Comparison of ENCODE assay signal across 9 mouse cellular contexts in genomic region chr17:31664760-31665159, GRCm38 (mm10). TPM values are rescaled to one million over a fixed set of nuclear protein-coding genes. Genes with fewer than 3 reads are reported as not detected.
DNase-seq lines count a peak whose midpoint lies in the region; ATAC-seq and TF ChIP-seq lines count a peak whose summit lies in the region.
"Had no signal": no experiment of that assay in that cellular context is flagged by ENCODE, and none has a peak within 500 bp of the region (broad histone marks: within the 10 kb centered on the region; RNA-seq: fewer than 3 reads in every experiment).

No protein-coding gene starts in this region.

- in situ Hi-C loops in ES-E14 (cut with MboI; ENCODE audit: low sequenced_read_pairs in 2 of 2, unreplicated experiment in 2 of 2), result loop anchor here in 1 of 2 experiments (10.0 kb wide), 1 partner anchor 150 kb away; the partner anchor contains the start of gene Wdr4

- WGBS in forebrain, embryonic 14.5 days, result 18% methylated on average over 4 of the region's 4 CpGs

- H3K9me3 ChIP-seq in ES-E14 (ENCODE audit: control insufficient read depth, insufficient read depth, low read depth, low read length), result no peaks in the 10 kb centered on the region
- H3K9me3 ChIP-seq in forebrain, embryonic 14.5 days (replicated peaks; ENCODE audit: control insufficient read depth, low read length), result no peaks in the 10 kb centered on the region
- H3K9me3 ChIP-seq: limb, embryonic 12.5 days had no signal

- ATAC-seq in cerebellum, adult (ENCODE audit: insufficient number of reproducible peaks, low FRiP score, low TSS enrichment), result peak; percentile 74; the same call in 1 of the 2 replicates
- peak; percentile 77 for ATAC-seq in forebrain, embryonic 14.5 days

- intact Hi-C loops in heart, postnatal 25 days (cut with DNase I), result loop anchor here (2.0 to 5.0 kb wide), 2 partner anchors 286 to 332 kb away; no protein-coding TSS in a partner anchor

- no peaks in the 10 kb centered on the region for H3K27me3 ChIP-seq in forebrain, embryonic 14.5 days (replicated peaks; ENCODE audit: control insufficient read depth, insufficient read depth, low read length)
- H3K27me3 ChIP-seq: limb, embryonic 12.5 days had no signal

- H3K27ac ChIP-seq in ES-E14 (ENCODE audit: insufficient read depth, low read depth, low read length, poor library complexity, severe bottlenecking), result no peak overlapping the region
- no peak overlapping the region for H3K27ac ChIP-seq in forebrain, embryonic 14.5 days (ENCODE audit: low read depth, low read length)
- H3K27ac ChIP-seq: limb, embryonic 12.5 days had no signal

- H3K4me2 ChIP-seq in forebrain, embryonic 14.5 days (ENCODE audit: low read length), result no peak overlapping the region
- H3K4me2 ChIP-seq: limb, embryonic 12.5 days had no signal

- peak; percentile 63 for DNase-seq in ES-E14 (ENCODE audit: low read depth, low spot score)
- peak; percentile 83 for DNase-seq in forebrain, embryonic 14.5 days (ENCODE audit: low spot score)
- peak; percentile 37 for DNase-seq in heart, postnatal 25 days (ENCODE audit: low spot score)
- DNase-seq in layer of hippocampus, adult 9-10 months (ENCODE audit: low spot score), result peak; percentile 58
- DNase-seq in lung, postnatal 10 days, result peak; percentile 92
- DNase-seq in retina, postnatal 7 days (ENCODE audit: low read depth, low spot score), result peak; percentile 79
- DNase-seq in thymus, postnatal 4 days, result peak; percentile 90

- H3K4me3 ChIP-seq in ES-E14 (ENCODE audit: insufficient read depth in 1 of 2, low read depth in 1 of 2, low read length in 2 of 2, poor library complexity in 1 of 2, severe bottlenecking in 1 of 2), result no peak overlapping the region
- no peak overlapping the region for H3K4me3 ChIP-seq in forebrain, embryonic 14.5 days (ENCODE audit: low read depth, low read length)
- H3K4me3 ChIP-seq: limb, embryonic 12.5 days had no signal

- peaks cover 0 to 5% of the 10 kb centered on the region in 2 experiments; a peak in 2 of 4 replicates for H3K4me1 ChIP-seq in ES-E14 (ENCODE audit: control insufficient read depth in 2 of 2, insufficient read depth in 2 of 2, low read length in 2 of 2, poor library complexity in 1 of 2)
- no peaks in the 10 kb centered on the region for H3K4me1 ChIP-seq in forebrain, embryonic 14.5 days (ENCODE audit: control insufficient read depth, insufficient read depth, low read length)
- H3K4me1 ChIP-seq: limb, embryonic 12.5 days had no signal

- H3K9ac ChIP-seq in ES-E14 (ENCODE audit: insufficient read depth, low read depth, low read length, poor library complexity, severe bottlenecking), result peak overlapping the region; percentile 31; the same call in 1 of the 2 replicates
- H3K9ac ChIP-seq in forebrain, embryonic 14.5 days (ENCODE audit: low read length), result no peak overlapping the region
- H3K9ac ChIP-seq: limb, embryonic 12.5 days had no signal

- H3K36me3 ChIP-seq in ES-E14 (ENCODE audit: control insufficient read depth, insufficient read depth, low read length, poor library complexity, severe bottlenecking), result no peaks in the 10 kb centered on the region
- H3K36me3 ChIP-seq in forebrain, embryonic 14.5 days (ENCODE audit: control insufficient read depth, insufficient read depth, low read length), result no peaks in the 10 kb centered on the region
- H3K36me3 ChIP-seq: limb, embryonic 12.5 days had no signal

TF ChIP-seq in ES-E14, 5 proteins besides CTCF, POLR2A, EP300 and RAD21:
- TF ChIP-seq ZC3H11A (IDR thresholded peaks at IDR 0.05; ENCODE audit: borderline replicate concordance, low read depth, low read length), result peak; percentile 91
- no peak for TF ChIP-seq MAFK (IDR thresholded peaks at IDR 0.05; ENCODE audit: insufficient read depth, low read depth, low read length)

RNA-seq across cellular contexts. Expression of gene U2af1, which starts 6.1 kb away (rescaled TPM):
- 219 and 238 TPM in 2 replicates for total RNA-seq in ES-E14 (2012; rRNA removed)
- 165 and 172 TPM in 2 replicates for polyA plus RNA-seq in forebrain, embryonic 14.5 days (2014; fragmentation: Nextera tagmentation; extraction: Ambion mirVana)
- total RNA-seq in heart, postnatal 25 days (2021), result 10 to 100 TPM; 70.7 to 70.9 TPM

RNA-seq across cellular contexts. Expression of gene Cryaa, which starts 12.8 kb away (rescaled TPM):
- total RNA-seq in ES-E14 (2012; rRNA removed), result 0.36 TPM in 1 of 2 replicates, not detected in the other
- polyA plus RNA-seq in forebrain, embryonic 14.5 days (2014; fragmentation: Nextera tagmentation; extraction: Ambion mirVana), result 0.14 TPM in 1 of 2 replicates, not detected in the other
- not detected for total RNA-seq in heart, postnatal 25 days (2021)

RNA-seq across cellular contexts. Expression of gene Cbs, which starts 27.7 kb away (rescaled TPM):
- total RNA-seq in ES-E14 (2012; rRNA removed), result 8.6 and 15.5 TPM in 2 replicates
- 5.6 and 6.1 TPM in 2 replicates for polyA plus RNA-seq in forebrain, embryonic 14.5 days (2014; fragmentation: Nextera tagmentation; extraction: Ambion mirVana)
- 1 to 10 TPM; 1.6 to 2.6 TPM for total RNA-seq in heart, postnatal 25 days (2021)

Comparison
In these comparisons a context has a peak if more than half of its experiments do, and no peak if none do; other contexts are left out.
1. DNase-seq: peak in every context shown above with its lines; median percentile 92 in lung, postnatal 10 days; 90 in thymus, postnatal 4 days; 83 in forebrain, embryonic 14.5 days; 79 in retina, postnatal 7 days; 63 in ES-E14; 58 in layer of hippocampus, adult 9-10 months; 37 in heart, postnatal 25 days.